Mouse (Mus musculus) hindbrain, embryonic 16.5 days (tissue): Measurements from ENCODE around the gene Prg3. TPM values are rescaled to one million over a fixed set of nuclear protein-coding genes. Genes with fewer than 3 reads are reported as not detected.

Source experiments
- ATAC-seq: fragments of 200-750 bp; cut with Nextera tagmentation; 2 replicates; pipeline ENCODE4 v1.8.0; 2017; ENCODE audit warnings: moderate TSS enrichment, moderate library complexity
- H3K27ac ChIP-seq: fragments of 300-500 bp; sonication (generic); 2 replicates; pipeline ENCODE4 v1.5.1; 2014; ENCODE audit warnings: low read depth, mild to moderate bottlenecking, control low read depth, low read length, moderate library complexity
- H3K27me3 ChIP-seq: fragments of 300-500 bp; sonication (generic); replicated peaks from 2 replicates; pipeline ENCODE4 v1.6.1; 2014; ENCODE audit warnings: low read length; ENCODE audit not compliant: control insufficient read depth, insufficient read depth
- H3K36me3 ChIP-seq: fragments of 300-500 bp; sonication (generic); 2 replicates; pipeline ENCODE4 v1.6.1; 2014; ENCODE audit warnings: mild to moderate bottlenecking, low read length, moderate library complexity, mixed read lengths; ENCODE audit not compliant: control insufficient read depth, insufficient read depth
- H3K4me1 ChIP-seq: fragments of 300-500 bp; sonication (generic); 2 replicates; pipeline ENCODE4 v1.6.1; 2014; ENCODE audit warnings: low read depth, low read length; ENCODE audit not compliant: control insufficient read depth, insufficient read depth
- H3K4me2 ChIP-seq: fragments of 300-500 bp; sonication (generic); 2 replicates; pipeline ENCODE4 v1.6.1; 2014; ENCODE audit warnings: mild to moderate bottlenecking, low read length, control low read depth, moderate library complexity
- H3K4me3 ChIP-seq: fragments of 300-500 bp; sonication (generic); 2 replicates; pipeline ENCODE4 v1.5.1; 2014; ENCODE audit warnings: mild to moderate bottlenecking, low read length, control low read depth, moderate library complexity
- H3K9ac ChIP-seq: fragments of 300-500 bp; sonication (generic); 2 replicates; pipeline ENCODE4 v1.6.1; 2014; ENCODE audit warnings: low read depth, mild to moderate bottlenecking, control low read depth, low read length, moderate library complexity
- H3K9me3 ChIP-seq: fragments of 300-500 bp; sonication (generic); 2 replicates; pipeline ENCODE4 v1.6.1; 2014; ENCODE audit warnings: mild to moderate bottlenecking, low read length, moderate library complexity; ENCODE audit not compliant: control insufficient read depth
- WGBS: fragments of 180-500 bp; shearing (Covaris S2); extraction: QIAGEN DNeasy Blood & Tissue Kit; methylation state at CpG from one replicate; pipeline ENCODE4 v1.1.7; 2014; 5-methylcytosine and 5-hydroxymethylcytosine counted together
- polyA plus RNA-seq: library from polyadenylated mRNA; unstranded; fragments of >200 nt; fragmentation: Nextera tagmentation; extraction: Ambion mirVana; gene quantifications from 2 replicates; pipeline ENCODE4 v1.2.1, GENCODE M21; 2015

Gene Prg3
- polyA plus RNA-seq, 1 experiment from 2014 or later, result not detected

DNA sequence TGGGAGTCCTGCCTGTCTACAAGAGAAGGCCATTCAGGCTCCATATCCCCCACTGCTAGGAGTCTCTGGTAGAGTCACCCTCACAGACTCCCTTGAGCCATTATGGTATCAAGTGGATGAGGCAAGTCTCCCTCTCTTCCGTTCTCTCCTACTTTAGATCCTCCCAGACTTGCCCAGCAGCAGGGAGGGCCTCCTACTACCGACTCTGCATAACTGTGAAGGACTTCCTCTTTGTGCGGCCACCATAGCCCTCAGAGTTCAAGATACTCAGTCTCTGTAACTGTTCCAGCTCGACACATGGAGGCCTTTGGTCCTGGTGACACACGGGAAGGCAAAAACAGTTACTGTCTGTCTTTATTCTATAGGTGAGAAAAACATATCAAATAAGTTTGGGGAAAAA lies 39.3 kb downstream of the Prg3 start:
- 80% methylated on average over 5 of the region's 5 CpGs for WGBS
- Histone ChIP-seq H3K27me3 (no peaks in the 10 kb centered on the region), H3K4me1 (no peaks in the 10 kb centered on the region), H3K36me3 (no peaks in the 10 kb centered on the region), H3K9ac (no peak overlapping the region), H3K4me3 (no peak overlapping the region), H3K9me3 (no peaks in the 10 kb centered on the region), H3K4me2 (no peak overlapping the region), H3K27ac (no peak overlapping the region)
- ATAC-seq, result no peak

DNA sequence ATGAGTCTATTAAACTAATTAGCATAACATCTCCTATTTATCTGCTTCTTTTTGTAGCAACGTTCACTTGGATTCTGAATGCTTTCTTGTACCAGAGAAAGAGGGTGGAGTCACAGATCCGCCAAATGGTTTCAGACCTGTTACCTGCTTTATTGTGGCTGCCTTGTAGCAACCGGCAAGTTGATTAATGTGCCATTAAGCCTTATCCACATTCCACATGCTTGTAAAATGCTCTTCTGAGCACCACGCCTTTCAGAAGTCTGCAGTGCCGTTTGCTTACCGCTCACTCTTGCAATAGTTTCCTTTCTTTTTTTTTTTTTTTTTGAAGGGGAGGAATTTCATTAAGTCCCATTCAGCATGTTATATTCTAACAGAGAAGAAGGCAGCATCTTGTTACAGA lies 41.9 kb downstream of the Prg3 start:
- no peaks in the 10 kb centered on the region for H3K4me1 ChIP-seq
- no peak overlapping the region for H3K27ac ChIP-seq
- no peak overlapping the region for H3K4me3 ChIP-seq
- no peaks in the 10 kb centered on the region for H3K36me3 ChIP-seq
- no peak for ATAC-seq
- H3K4me2 ChIP-seq, result no peak overlapping the region
- H3K9me3 ChIP-seq, result no peaks in the 10 kb centered on the region
- no peak overlapping the region for H3K9ac ChIP-seq
- no peaks in the 10 kb centered on the region for H3K27me3 ChIP-seq
- 52% methylated on average over 6 of the region's 6 CpGs for WGBS

DNA sequence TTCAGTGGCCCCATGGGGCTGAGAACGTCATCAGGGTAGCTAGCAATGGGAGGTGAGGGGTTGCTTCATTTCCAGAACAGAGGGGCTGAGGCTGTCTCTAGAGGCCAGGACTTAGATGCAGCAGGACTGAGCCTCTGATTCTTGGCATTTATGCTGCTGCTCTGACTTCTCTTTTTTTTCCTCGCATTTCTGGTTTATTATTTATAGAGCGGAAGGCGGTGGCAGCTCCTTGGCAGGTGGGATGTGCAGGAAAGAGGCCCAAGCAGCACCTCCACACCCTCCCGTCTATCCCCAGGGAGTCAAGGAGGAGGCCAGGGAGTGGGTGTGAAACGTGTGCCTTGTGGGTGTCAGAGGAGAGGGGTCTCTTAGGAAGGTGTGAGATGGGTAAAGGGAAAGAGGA lies 43.0 kb downstream of the Prg3 start:
- no peak overlapping the region for H3K27ac ChIP-seq
- H3K4me3 ChIP-seq, result no peak overlapping the region
- H3K27me3 ChIP-seq, result no peaks in the 10 kb centered on the region
- no peaks in the 10 kb centered on the region for H3K9me3 ChIP-seq
- H3K4me2 ChIP-seq, result no peak overlapping the region
- WGBS, result 66% methylated on average over 6 of the region's 6 CpGs
- no peaks in the 10 kb centered on the region for H3K4me1 ChIP-seq
- no peak for ATAC-seq
- H3K9ac ChIP-seq, result no peak overlapping the region
- no peaks in the 10 kb centered on the region for H3K36me3 ChIP-seq

DNA sequence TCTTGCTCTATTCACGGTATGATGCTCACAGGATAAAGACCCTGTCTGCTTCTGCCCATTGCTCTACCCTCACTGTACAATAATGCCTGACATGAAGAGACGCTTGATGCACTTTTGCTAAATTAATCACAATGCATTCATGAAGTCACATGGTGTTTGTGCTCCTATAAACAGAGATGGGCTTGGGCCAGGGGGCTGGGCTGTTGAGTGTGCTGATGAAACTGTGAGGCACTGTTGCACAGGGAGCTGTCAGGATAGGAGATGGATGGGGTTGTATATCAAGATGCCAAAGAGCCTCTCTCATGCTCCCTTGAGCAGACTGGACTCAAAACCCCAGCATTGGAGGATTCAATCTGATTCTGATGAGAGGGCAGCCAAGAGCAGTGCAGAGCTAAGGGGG lies 45.1 kb downstream of the Prg3 start:
- Histone ChIP-seq H3K36me3 (no peaks in the 10 kb centered on the region), H3K9ac (no peak overlapping the region), H3K4me3 (no peak overlapping the region), H3K4me2 (no peak overlapping the region), H3K27me3 (no peaks in the 10 kb centered on the region), H3K9me3 (no peaks in the 10 kb centered on the region), H3K4me1 (peaks cover 11% of the 10 kb centered on the region), H3K27ac (no peak overlapping the region)
- no peak for ATAC-seq
- 86% methylated on average over 2 of the region's 2 CpGs for WGBS

DNA sequence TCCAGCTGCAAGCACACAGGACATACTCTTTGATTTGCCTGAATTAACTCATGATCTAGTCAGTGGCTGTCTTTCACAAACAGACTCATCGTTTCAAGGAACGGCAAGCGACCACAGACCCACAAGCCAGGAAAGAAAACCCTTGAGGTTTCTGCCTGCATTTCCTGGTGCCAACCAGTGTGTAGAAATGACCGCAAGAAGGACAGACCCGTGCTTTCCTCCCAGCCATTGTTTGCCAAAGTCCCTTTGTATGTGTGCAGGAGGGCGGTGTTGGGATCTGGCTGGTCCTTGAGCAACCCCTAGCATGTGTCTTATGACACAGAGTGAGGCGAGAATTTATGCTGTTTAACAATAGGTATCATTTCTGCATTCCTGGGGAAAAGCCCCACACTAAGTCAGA lies 46.2 kb downstream of the Prg3 start:
- no peak for ATAC-seq
- H3K9me3 ChIP-seq, result no peaks in the 10 kb centered on the region
- H3K9ac ChIP-seq, result no peak overlapping the region
- no peak overlapping the region for H3K27ac ChIP-seq
- WGBS, result 85% methylated on average over 7 of the region's 7 CpGs
- H3K4me2 ChIP-seq, result no peak overlapping the region
- H3K36me3 ChIP-seq, result no peaks in the 10 kb centered on the region
- H3K27me3 ChIP-seq, result no peaks in the 10 kb centered on the region
- no peak overlapping the region for H3K4me3 ChIP-seq
- peaks cover 17% of the 10 kb centered on the region for H3K4me1 ChIP-seq

DNA sequence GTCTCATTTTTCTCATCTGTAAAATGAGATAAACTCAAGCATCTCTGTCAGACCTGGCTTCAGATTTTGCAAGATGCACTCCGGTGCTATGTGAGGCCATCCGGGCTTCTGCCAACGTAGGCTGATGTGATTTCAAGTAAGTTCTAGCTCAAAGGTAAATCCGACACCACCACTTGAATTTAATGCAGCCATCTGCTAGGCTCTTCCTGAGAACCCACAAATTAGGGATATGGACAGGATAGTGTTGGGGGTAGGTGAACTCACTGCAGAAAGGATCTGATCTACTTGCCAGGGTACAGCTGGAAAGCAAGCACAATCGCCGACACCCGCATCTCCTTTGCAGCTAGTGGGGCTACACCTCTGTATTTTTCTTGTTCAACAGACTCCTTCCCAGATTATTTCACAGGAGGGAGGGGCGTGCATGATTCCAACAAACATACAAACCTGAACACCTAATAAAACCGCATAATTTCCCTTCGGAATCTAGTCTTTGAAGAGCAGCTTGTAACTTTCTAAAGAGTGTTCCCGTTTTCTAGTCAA lies 48.6 kb downstream of the Prg3 start:
- peak overlapping the region; percentile 65 for H3K9ac ChIP-seq
- H3K9me3 ChIP-seq, result no peaks in the 10 kb centered on the region
- H3K4me2 ChIP-seq, result peak overlapping the region; percentile 95
- H3K4me1 ChIP-seq, result peaks cover 17% of the 10 kb centered on the region
- ATAC-seq, result peak; percentile 46
- peak overlapping the region; percentile 84 for H3K4me3 ChIP-seq
- peaks cover 17% of the 10 kb centered on the region for H3K36me3 ChIP-seq
- H3K27me3 ChIP-seq, result no peaks in the 10 kb centered on the region
- peak overlapping the region; percentile 85 for H3K27ac ChIP-seq
- 10% methylated on average over 11 of the region's 11 CpGs for WGBS

DNA sequence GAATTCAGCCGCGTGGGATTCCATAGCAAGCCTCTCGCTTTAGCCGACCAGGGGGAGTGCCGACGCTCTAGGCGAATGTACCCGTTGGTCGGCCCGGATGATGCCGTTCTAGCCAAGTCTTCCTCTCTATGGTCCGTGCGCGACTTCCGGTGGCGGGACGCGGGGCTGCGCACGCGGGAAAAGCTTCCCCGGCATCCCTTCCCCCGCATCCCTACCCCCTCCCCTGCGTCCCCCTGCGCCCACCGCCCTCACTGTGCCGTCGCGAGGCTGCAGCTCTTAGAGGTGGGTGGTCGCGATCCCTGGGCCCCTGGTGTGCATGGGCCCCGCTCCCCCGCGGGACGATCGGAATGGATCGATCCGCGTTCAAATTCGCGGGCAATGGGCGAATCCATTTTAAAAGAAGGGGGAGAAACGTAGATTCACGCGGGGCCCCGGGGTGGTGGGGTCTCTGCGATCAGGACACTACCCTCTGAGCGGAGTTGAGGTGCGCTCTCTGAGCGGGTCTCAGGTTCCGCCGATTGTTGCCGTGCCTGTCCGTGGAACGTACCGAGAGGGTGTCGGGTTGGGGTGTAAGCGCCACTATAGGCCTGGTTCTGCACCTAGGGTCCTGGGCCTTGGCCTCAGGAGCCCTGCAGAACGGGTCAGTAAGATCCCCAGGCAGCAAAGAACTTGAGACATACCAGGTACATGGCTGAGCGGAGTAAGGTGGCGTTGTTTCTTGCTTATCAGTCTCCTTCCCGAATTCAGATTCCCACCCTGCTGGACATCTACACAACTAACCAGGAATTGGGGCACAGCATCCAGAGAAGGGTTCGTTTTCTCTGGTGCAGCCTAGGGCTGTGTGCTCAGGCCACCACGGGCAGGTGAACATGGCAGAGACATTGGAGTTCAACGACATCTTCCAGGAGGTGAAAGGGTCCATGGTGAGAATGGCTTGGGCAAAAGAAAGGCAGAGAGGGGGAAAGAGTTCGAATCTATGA lies 49.3 kb downstream of the Prg3 start, which contains the start of the genes Ssrp1 and P2rx3:
TSS of gene Ssrp1 (plus strand) at position 188 of the 980 bp plus-strand sequence.
TSS of gene P2rx3 (minus strand) at position 416 of the 980 bp plus-strand sequence.
- ATAC-seq, result peak; percentile 97
- Histone ChIP-seq H3K4me2 (peak within 1 kb of the TSS; percentile 95), H3K36me3 (peaks cover 23% of the 10 kb centered on the region), H3K9ac (peak within 1 kb of the TSS; percentile 96), H3K27me3 (no peaks in the 10 kb centered on the region), H3K27ac (peak within 1 kb of the TSS; percentile 85), H3K4me1 (peaks cover 17% of the 10 kb centered on the region), H3K9me3 (no peaks in the 10 kb centered on the region), H3K4me3 (peak within 1 kb of the TSS; percentile 84)
- WGBS, result 1% methylated on average over 66 of the region's 66 CpGs

DNA sequence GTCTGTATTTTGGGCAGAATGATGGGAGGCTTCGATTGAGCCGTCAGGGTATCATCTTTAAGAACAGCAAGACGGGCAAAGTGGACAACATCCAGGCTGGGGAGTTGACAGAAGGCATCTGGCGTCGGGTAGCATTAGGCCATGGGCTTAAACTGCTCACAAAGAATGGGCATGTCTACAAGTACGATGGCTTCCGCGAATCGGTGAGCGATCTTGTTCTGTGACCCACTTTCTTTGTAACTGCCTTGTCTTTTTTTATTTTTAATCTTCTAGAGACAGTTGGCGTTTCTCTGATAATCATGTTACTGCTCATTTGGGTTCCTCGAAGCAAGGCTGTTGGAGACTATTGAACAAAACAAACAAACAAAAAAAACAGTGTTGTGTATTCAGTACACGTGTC lies 50.3 kb downstream of the Prg3 start:
- WGBS, result 78% methylated on average over 13 of the region's 13 CpGs
- H3K27me3 ChIP-seq, result no peaks in the 10 kb centered on the region
- H3K36me3 ChIP-seq, result peaks cover 33% of the 10 kb centered on the region
- peaks cover 17% of the 10 kb centered on the region for H3K4me1 ChIP-seq
- peak overlapping the region; percentile 84 for H3K4me3 ChIP-seq
- no peak for ATAC-seq
- H3K9ac ChIP-seq, result peak overlapping the region; percentile 96
- H3K27ac ChIP-seq, result no peak overlapping the region
- no peaks in the 10 kb centered on the region for H3K9me3 ChIP-seq
- H3K4me2 ChIP-seq, result peak overlapping the region; percentile 94
